Mouse (Mus musculus) lung, postnatal 4 days (tissue): Measurements from ENCODE around the gene Gm14391.
"Not testable (repeated sequence)": the region's sequence is repeated elsewhere in the genome, so short reads cannot be mapped to it uniquely, and the experiment has no call there.

ENCODE experiments used
- DNase-seq, 2 experiments: peaks; one replicate each; pipeline ENCODE4 v3.0.0; 2021

Gene Gm14391

DNA sequence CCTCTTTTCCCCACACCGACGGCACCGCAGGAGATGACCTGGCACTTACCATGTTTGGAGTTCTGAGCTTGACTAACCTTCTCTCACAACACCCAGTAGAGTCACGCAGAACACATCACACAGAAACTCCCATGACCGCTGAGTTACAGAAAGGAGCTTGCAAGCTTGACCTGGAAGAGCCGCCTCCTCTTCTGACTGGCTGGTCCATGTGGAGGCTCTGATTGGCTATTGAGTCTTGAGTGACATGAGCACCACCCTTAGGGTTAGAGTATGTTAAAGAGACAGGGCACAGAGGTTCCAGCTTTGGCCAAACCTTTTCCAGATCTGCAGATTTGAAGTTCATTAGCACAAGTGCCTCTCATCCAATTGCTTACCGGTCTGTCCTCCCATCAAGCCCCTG lies at the start of gene Gm14391:
Gene Gm14391 (minus strand): TSS at position 186 of the 400 bp plus-strand sequence.
- DNase-seq = not testable (repeated sequence)

GRCm38 (mm10) chr2:175179008-175179407 lies 27.7 kb downstream of the Gm14391 start:
- not testable (repeated sequence) for DNase-seq

DNA sequence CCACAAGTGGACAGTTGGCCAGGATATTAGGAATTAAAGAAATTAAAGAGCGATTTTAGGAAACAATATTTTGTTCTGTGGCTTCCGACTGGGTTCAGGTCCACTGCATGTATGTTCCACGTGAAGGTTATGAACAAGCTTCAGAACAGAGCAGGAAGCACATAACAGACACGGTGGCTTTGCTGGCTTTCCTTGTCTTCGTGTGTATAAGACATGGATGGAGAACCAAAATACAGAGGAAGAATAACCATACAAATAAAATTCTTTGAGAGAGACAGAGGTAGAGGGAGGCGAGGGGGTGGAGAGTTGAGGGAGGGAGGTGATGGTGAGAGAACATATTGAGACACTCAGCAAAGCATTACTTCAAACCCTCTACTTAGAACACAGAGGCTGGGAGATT lies 30.4 kb downstream of the Gm14391 start:
- no peak for DNase-seq

DNA sequence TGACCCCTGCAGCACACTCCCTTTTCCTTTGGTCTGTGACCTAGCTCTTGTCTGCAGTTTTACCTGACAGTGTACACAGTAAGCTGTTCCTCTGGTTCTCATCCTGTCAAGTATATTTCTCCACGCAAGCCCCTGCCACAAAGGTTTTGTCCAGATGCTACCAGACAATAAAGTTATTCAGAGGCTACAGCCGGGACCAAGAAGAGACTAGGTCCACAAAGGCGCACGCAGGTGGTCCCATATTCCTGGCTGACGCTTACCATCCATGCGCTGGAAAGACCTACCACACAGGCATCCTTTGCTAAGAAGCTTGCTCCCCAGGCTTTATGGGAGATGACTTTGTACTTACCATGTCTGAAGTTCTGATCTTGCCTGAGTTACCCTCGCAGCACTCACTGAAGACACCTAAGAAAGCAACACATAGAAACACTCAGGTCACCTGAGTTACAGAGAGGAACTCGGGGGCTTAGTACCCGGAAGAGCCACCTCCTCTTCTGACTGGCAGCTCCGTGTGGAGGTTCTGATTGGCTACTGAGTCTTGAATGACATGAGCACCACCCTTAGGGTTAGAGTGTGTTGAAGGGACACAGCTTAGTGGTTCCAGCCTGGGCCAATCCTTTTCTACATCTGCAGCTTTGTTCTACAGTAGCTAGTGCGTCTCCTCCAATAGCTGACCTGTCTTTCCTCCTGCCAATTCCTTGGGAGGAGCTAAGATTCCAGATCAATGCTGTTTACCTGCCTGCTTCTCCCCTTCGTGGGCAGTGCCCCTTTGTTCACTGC lies 31.1 kb downstream of the Gm14391 start, which contains the start of gene Gm14443:
Gene Gm14443 (minus strand): TSS at position 471 of the 780 bp plus-strand sequence.
- DNase-seq = not testable (repeated sequence)

DNA sequence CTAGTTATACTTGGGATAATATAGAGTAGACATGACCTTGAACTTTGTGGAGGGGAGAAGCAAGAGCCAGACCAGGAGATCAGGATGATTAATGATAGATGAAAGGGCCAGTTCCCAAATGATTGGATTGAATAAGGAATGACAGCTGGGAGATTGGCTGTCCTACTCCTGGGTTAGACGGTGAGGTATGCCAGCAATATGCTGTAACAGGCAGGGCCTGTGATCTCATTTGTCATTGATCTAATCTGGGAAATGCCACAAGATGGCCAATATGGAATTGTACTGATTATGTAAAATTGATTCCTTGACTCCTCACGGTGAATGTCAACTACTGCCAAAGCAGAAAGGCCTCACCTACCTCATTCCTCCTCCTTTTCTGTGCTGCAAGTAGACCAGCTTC lies 32.7 kb downstream of the Gm14391 start:
- DNase-seq = not testable (repeated sequence)

GRCm38 (mm10) chr2:175172906-175173595 lies 33.7 kb downstream of the Gm14391 start:
- not testable (repeated sequence) for DNase-seq

DNA sequence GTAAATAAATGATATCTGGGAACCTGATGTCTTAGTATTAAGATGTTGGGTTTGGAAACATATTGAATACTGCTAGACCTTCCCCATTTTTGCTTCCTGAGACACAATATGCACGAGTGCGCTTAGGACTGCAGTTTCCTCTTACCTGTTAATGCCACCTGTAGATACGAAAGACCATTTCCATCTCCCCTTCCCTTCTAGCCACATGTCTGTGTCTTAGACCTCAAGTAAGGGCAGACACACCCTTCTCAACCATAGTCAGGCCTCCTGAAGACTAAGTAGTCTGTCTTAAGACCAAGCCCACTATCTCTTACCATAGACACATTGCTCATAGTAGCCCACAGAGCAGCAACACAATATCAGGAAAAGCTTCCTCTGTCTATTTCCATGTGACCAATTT lies 34.6 kb downstream of the Gm14391 start:
- no peak for DNase-seq

DNA sequence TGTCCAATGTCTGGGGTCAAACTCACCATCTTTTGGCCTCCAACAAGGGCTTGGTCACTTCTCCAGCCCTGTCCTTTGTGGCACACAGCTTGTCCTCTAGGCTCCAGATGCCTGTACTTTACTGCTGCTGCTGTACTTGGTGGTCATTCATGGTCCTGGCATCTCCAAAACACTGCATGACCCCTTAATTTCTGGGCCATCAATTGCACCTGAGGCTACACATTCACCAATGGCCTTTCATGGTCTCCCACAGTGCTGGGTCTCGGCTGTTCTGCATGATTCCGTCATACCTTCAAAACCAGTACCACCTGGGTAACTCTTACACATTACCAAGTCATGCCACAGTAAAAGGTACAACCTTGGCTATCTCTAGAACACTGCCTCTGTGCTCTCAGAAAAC lies 39.8 kb downstream of the Gm14391 start:
- not testable (repeated sequence) for DNase-seq

DNA sequence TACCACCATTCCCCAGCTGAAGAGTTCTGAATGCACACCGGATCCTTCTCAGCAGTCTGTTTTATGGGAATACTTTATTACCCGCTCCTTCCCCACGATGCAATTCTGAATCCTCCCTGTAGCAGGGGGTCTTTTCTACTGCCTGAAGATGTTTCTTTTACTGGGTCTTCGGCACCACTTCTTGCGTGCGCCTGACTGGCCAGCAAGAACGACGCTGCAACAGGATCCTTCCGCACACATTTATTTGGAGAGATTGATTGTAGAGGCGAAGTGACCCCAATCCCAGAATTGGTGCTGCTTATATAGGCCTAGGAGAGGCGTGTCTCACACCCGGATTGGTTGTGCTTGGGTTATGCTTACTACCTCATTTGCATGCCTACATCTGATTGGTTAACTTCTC lies 41.6 kb downstream of the Gm14391 start:
- DNase-seq = not testable (repeated sequence)

- DNase-seq = not testable (repeated sequence)
Measured at GRCm38 (mm10) chr2:175161438-175161837, 45.3 kb downstream of the Gm14391 start.

DNA sequence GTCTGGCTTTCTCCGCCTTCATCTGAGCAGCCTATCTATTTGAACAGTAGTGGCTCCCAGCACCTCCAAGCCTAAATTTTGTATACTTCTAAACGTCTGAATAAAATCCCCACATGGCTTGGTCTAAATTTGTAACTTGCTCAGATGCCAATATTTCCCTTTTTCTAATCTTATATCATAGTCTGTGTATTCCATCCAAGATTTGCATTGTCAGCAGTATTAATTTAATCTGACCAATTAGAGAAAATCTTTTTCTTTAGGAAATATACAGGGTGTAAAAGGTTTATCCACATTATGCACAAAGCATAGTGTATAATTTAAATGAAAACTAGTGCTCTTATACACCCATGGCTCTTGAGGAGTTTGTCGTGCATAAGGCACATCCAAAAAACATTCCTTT lies 48.1 kb downstream of the Gm14391 start:
- no peak for DNase-seq

DNA sequence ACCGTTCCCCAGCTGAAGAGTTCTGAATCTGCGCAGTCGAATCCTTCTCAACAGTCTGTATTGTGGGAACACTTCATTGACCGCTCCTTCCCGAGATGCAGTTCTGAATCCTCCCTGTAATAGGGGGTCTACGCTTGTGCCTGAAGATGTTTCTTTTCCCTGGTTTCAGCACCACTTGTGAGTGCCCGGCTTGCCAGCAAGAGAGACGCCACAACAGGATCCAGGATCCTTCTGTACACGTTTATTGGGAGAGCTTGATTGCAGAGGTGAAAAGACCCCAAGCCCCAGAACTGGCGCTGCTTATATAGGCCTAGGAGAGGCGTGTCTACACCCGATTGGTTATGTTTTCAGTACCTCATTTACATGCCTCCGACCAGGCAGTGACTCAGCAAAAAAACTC lies 50.0 kb downstream of the Gm14391 start:
- DNase-seq = no peak

DNA sequence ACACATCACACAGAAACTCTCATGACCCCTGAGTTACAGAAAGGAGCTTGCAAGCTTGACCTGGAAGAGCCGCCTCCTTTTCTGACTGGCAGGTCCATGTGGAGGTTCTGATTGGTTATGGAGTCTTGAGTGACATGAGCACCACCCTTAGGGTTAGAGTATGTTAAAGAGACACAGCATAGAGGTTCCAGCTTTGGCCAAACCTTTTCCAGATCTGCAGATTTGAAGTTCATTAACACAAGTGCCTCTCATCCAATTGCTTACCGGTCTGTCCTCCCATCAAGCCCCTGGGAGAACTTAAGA lies 64.8 kb downstream of the Gm14391 start, which contains the start of gene Gm14399:
Gene Gm14399 (minus strand): TSS at position 20 of the 303 bp plus-strand sequence.
- DNase-seq = not testable (repeated sequence)

- DNase-seq = peak; percentile 26 to 33
Measured at GRCm38 (mm10) chr2:175141118-175141992, 65.4 kb downstream of the Gm14391 start.
